Mouse (Mus musculus) lung, postnatal 36 days (tissue): Measurements from ENCODE around the gene Lonp2.
A peak's percentile ranks its signal among the peaks of the same experiment; 100 is the strongest.

ENCODE experiments used
- DNase-seq: peaks from one replicate; pipeline ENCODE4 v3.0.0; 2022; ENCODE audit warnings: mixed read lengths

Lonp2 gene

GRCm38 (mm10) chr8:86623911-86624731 lies at the start of gene Lonp2:
Gene Lonp2, plus strand, starts transcription at chr8:86624043.
- peak; percentile 98 for DNase-seq

- no peak for DNase-seq
Measured at GRCm38 (mm10) chr8:86577547-86577946, 46.3 kb upstream of the Lonp2 start.

GRCm38 (mm10) chr8:86578076-86578475 lies 45.8 kb upstream of the Lonp2 start:
- peak; percentile 52 for DNase-seq

GRCm38 (mm10) chr8:86578693-86579092 lies 45.1 kb upstream of the Lonp2 start:
- DNase-seq = peak; percentile 34

GRCm38 (mm10) chr8:86580458-86580857 lies 43.4 kb upstream of the Lonp2 start, which contains the start of gene Abcc12:
Gene Abcc12, minus strand, starts transcription at chr8:86580686.
- DNase-seq = no peak

GRCm38 (mm10) chr8:86581921-86582331 lies 41.9 kb upstream of the Lonp2 start:
- no peak for DNase-seq

- DNase-seq = peak; percentile 90
Measured at GRCm38 (mm10) chr8:86585118-86585517, 38.7 kb upstream of the Lonp2 start.

GRCm38 (mm10) chr8:86585532-86585931 lies 38.3 kb upstream of the Lonp2 start:
- DNase-seq = peak; percentile 84

- DNase-seq = no peak
Measured at GRCm38 (mm10) chr8:86586058-86586457, 37.8 kb upstream of the Lonp2 start.

- DNase-seq = peak; percentile 28
Measured at GRCm38 (mm10) chr8:86586642-86587041, 37.2 kb upstream of the Lonp2 start.

- DNase-seq = no peak
Measured at GRCm38 (mm10) chr8:86588338-86588737, 35.5 kb upstream of the Lonp2 start.

GRCm38 (mm10) chr8:86593099-86593498 lies 30.7 kb upstream of the Lonp2 start:
- DNase-seq = no peak

- DNase-seq = no peak
Measured at GRCm38 (mm10) chr8:86594159-86594796, 29.6 kb upstream of the Lonp2 start.

- no peak for DNase-seq
Measured at GRCm38 (mm10) chr8:86595671-86596070, 28.2 kb upstream of the Lonp2 start.

GRCm38 (mm10) chr8:86597681-86598080 lies 26.2 kb upstream of the Lonp2 start:
- no peak for DNase-seq

GRCm38 (mm10) chr8:86599299-86599698 lies 24.5 kb upstream of the Lonp2 start:
- DNase-seq = no peak

- DNase-seq = no peak
Measured at GRCm38 (mm10) chr8:86600311-86600710, 23.5 kb upstream of the Lonp2 start.

- DNase-seq = no peak
Measured at GRCm38 (mm10) chr8:86603174-86603573, 20.7 kb upstream of the Lonp2 start.

- DNase-seq = no peak
Measured at GRCm38 (mm10) chr8:86604676-86605075, 19.2 kb upstream of the Lonp2 start.

- DNase-seq = no peak
Measured at GRCm38 (mm10) chr8:86613798-86614197, 10.0 kb upstream of the Lonp2 start.

GRCm38 (mm10) chr8:86615095-86615769 lies 8.6 kb upstream of the Lonp2 start:
- DNase-seq = no peak

GRCm38 (mm10) chr8:86617759-86618387 lies 6.0 kb upstream of the Lonp2 start:
- no peak for DNase-seq

- DNase-seq = no peak
Measured at GRCm38 (mm10) chr8:86623551-86623910, 312 bp upstream of the Lonp2 start.
